Mouse (Mus musculus) lung, postnatal 0 days (tissue): Measurements from ENCODE around the gene Bnc2.

Source experiments
- CTCF ChIP-seq: IDR thresholded peaks from 2 replicates; pipeline ENCODE4 v1.5.1; 2016; ENCODE audit warnings: antibody characterized with exemption, mild to moderate bottlenecking
- EP300 ChIP-seq: IDR thresholded peaks from 2 replicates; pipeline ENCODE4 v1.6.1; 2016; ENCODE audit warnings: antibody characterized with exemption, mild to moderate bottlenecking, control low read depth

DNA sequence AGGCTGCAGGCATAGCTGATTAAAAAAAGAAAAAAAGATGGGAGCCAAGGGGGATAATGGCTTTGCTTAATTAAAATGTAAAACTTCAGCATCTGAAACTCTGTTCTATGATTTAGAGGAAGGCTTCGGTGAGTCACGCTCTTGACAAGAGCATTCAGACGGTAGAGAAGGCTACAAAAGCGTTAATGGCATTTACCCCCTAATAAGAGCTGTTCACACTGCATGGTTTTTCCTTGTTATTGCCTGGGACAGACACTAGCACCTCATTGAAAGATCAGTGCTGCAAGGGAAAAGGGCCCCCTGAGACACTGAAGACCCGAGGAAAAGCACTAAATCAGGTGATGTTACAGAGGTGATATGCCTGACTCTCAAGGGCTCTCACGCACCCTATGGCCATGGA lies 295.8 kb downstream of the Bnc2 start:
- TF ChIP-seq EP300, result no peak
- no peak for TF ChIP-seq CTCF
